Mouse (Mus musculus) gastrocnemius, adult 2 months (tissue): ENCODE results near the gene Frmd5. TPM values are rescaled to one million over a fixed set of nuclear protein-coding genes. Genes with fewer than 3 reads are reported as not detected.
"Not testable (repeated sequence)": the region's sequence is repeated elsewhere in the genome, so short reads cannot be mapped to it uniquely, and the experiment has no call there.

Experiments used
- DNase-seq: peaks from one replicate; pipeline ENCODE4 v3.0.0; 2022
- H3K27ac ChIP-seq: fragments of 200-600 bp; 2 replicates; pipeline ENCODE4 v1.8.1; 2022; ENCODE audit warnings: mild to moderate bottlenecking
- H3K4me3 ChIP-seq: fragments of 200-600 bp; 2 replicates; pipeline ENCODE4 v1.8.1; 2022; ENCODE audit warnings: mild to moderate bottlenecking, moderate library complexity
- CTCF ChIP-seq: fragments of 200-600 bp; IDR thresholded peaks from 2 replicates; pipeline ENCODE4 v1.8.1; 2022; ENCODE audit warnings: antibody characterized with exemption, mild to moderate bottlenecking, moderate library complexity
- intact Hi-C: fragments of 180-260 bp; cut with DNase I; formaldehyde crosslinking; loops from one replicate; pipeline ENCODE4 v1.15.1; 2025
- long read RNA-seq, 2 experiments: library from polyadenylated mRNA; stranded (forward); transcript quantifications; one replicate each; pipeline ENCODE4 v2.0.0; 2021
- total RNA-seq, 2 experiments: library from RNA; stranded (reverse); gene quantifications; 2 replicates each; pipeline ENCODE4 v1.2.3; 2021

Gene Frmd5
- under 1 TPM in 1 of 2 experiments, not detected in 1; 0.18 TPM for total RNA-seq
- long read RNA-seq, experiment 1, partial matches to known transcripts = 0 of 1 reads
- long read RNA-seq, experiment 1, other reads (novel, unspliced or antisense) = 1 of 1 reads
- long read RNA-seq, experiment 2 = 0 reads

GRCm38 (mm10) chr2:121806959-121807653, at the start of gene Frmd5:
Gene Frmd5 (minus strand): TSS chr2:121807087.
- DNase-seq = peak; percentile 89
- TF ChIP-seq CTCF = 0 out of 2 replicates have a peak, but pooled peaks have one; percentile 12
- no peak within 1 kb of the TSS for H3K27ac ChIP-seq
- H3K4me3 ChIP-seq = peak within 1 kb of the TSS; percentile 87
- intact Hi-C loops = no loop called here

GRCm38 (mm10) chr2:121853974-121854373, 47.1 kb upstream of the Frmd5 start:
- no peak for DNase-seq
- Histone ChIP-seq H3K4me3 (no peak overlapping the region), H3K27ac (no peak overlapping the region)
- TF ChIP-seq CTCF = no peak
- intact Hi-C loops = no loop called here

GRCm38 (mm10) chr2:121852045-121852444, 45.2 kb upstream of the Frmd5 start:
- no peak for TF ChIP-seq CTCF
- Histone ChIP-seq H3K27ac (no peak overlapping the region), H3K4me3 (no peak overlapping the region)
- no peak for DNase-seq
- intact Hi-C loops = no loop called here

GRCm38 (mm10) chr2:121846050-121846449, 39.2 kb upstream of the Frmd5 start:
- no peak for TF ChIP-seq CTCF
- intact Hi-C loops = no loop called here
- Histone ChIP-seq H3K27ac (no peak overlapping the region), H3K4me3 (no peak overlapping the region)
- no peak for DNase-seq

GRCm38 (mm10) chr2:121842249-121842648, 35.4 kb upstream of the Frmd5 start:
- intact Hi-C loops = no loop called here

GRCm38 (mm10) chr2:121841453-121841852, 34.6 kb upstream of the Frmd5 start:
- DNase-seq = no peak
- Histone ChIP-seq H3K27ac (no peak overlapping the region), H3K4me3 (no peak overlapping the region)
- intact Hi-C loops = no loop called here
- TF ChIP-seq CTCF = peak; percentile 5; the same call in 1 of the 2 replicates

More at GRCm38 (mm10) chr2:121842249-121842648, 35.4 kb upstream of the Frmd5 start:
- no peak overlapping the region for H3K4me3 ChIP-seq
- DNase-seq = no peak
- no peak for TF ChIP-seq CTCF
- no peak overlapping the region for H3K27ac ChIP-seq

- intact Hi-C loops = no loop called here
- Histone ChIP-seq H3K27ac (no peak overlapping the region), H3K4me3 (no peak overlapping the region)
- no peak for TF ChIP-seq CTCF
- DNase-seq = no peak
Observed at GRCm38 (mm10) chr2:121834926-121835325, 28.0 kb upstream of the Frmd5 start.

GRCm38 (mm10) chr2:121832484-121832894, 25.6 kb upstream of the Frmd5 start:
- Histone ChIP-seq H3K27ac (no peak overlapping the region), H3K4me3 (no peak overlapping the region)
- TF ChIP-seq CTCF = peak; percentile 72
- DNase-seq = peak; percentile 26
- intact Hi-C loops = loop anchor here (1.0 kb wide), 1 partner anchor 261 kb away; no protein-coding TSS in a partner anchor

GRCm38 (mm10) chr2:121828411-121828810, 21.5 kb upstream of the Frmd5 start:
- H3K27ac ChIP-seq = no peak overlapping the region
- no peak overlapping the region for H3K4me3 ChIP-seq
- no peak for DNase-seq
- TF ChIP-seq CTCF = no peak
- intact Hi-C loops = no loop called here

GRCm38 (mm10) chr2:121826189-121826588, 19.3 kb upstream of the Frmd5 start:
- DNase-seq = no peak
- no peak for TF ChIP-seq CTCF
- intact Hi-C loops = no loop called here
- H3K4me3 ChIP-seq = no peak overlapping the region
- H3K27ac ChIP-seq = no peak overlapping the region

- TF ChIP-seq CTCF = no peak
- no peak overlapping the region for H3K27ac ChIP-seq
- no peak for DNase-seq
- intact Hi-C loops = no loop called here
- H3K4me3 ChIP-seq = no peak overlapping the region
Observed at GRCm38 (mm10) chr2:121824653-121825052, 17.8 kb upstream of the Frmd5 start.

GRCm38 (mm10) chr2:121821787-121822186, 14.9 kb upstream of the Frmd5 start:
- no peak for DNase-seq
- no peak for TF ChIP-seq CTCF
- no peak overlapping the region for H3K27ac ChIP-seq
- intact Hi-C loops = no loop called here
- no peak overlapping the region for H3K4me3 ChIP-seq

GRCm38 (mm10) chr2:121810876-121811275, 4.0 kb upstream of the Frmd5 start:
- DNase-seq, H3K4me3 ChIP-seq, H3K27ac ChIP-seq, intact Hi-C loops: not testable (repeated sequence)

- intact Hi-C loops = no loop called here
- Histone ChIP-seq H3K27ac (no peak overlapping the region), H3K4me3 (no peak overlapping the region)
- TF ChIP-seq CTCF = no peak
- DNase-seq = no peak
Observed at GRCm38 (mm10) chr2:121809126-121809525, 2.2 kb upstream of the Frmd5 start.
